Mouse (Mus musculus): ENCODE results near the gene Tmem92. TPM values are rescaled to one million over a fixed set of nuclear protein-coding genes. Genes with fewer than 3 reads are reported as not detected.

Tmem92 gene
- not detected for polyA plus RNA-seq (2014; fragmentation: Illumina TruSeq; extraction: RNeasy Lipid Tissue Mini Kit (QIAGEN cat#74804); ENCODE audit: low replicate concordance)

GRCm38 (mm10) chr11:94782603-94783002 lies at the start of gene Tmem92:
Tmem92 (minus strand) TSS chr11:94782703.

GRCm38 (mm10) chr11:94741732-94742272 lies 40.7 kb downstream of the Tmem92 start, which contains the start of gene Cdc34b:
Cdc34b (plus strand) TSS chr11:94741782.

Other genes with a start within 250 kb of the Tmem92 start
- gene Rsad1, start 233.4 kb downstream of the Tmem92 start, polyA plus RNA-seq (2014; fragmentation: Illumina TruSeq; extraction: RNeasy Lipid Tissue Mini Kit (QIAGEN cat#74804); ENCODE audit: low replicate concordance) = 7.1 TPM
- not detected for gene Chad, start 217.7 kb downstream of the Tmem92 start, polyA plus RNA-seq (2014; fragmentation: Illumina TruSeq; extraction: RNeasy Lipid Tissue Mini Kit (QIAGEN cat#74804); ENCODE audit: low replicate concordance)
- 34.1 TPM for gene Acsf2, start 180.8 kb downstream of the Tmem92 start, polyA plus RNA-seq (2014; fragmentation: Illumina TruSeq; extraction: RNeasy Lipid Tissue Mini Kit (QIAGEN cat#74804); ENCODE audit: low replicate concordance)
- 150 TPM for gene Lrrc59, start 152.9 kb downstream of the Tmem92 start, polyA plus RNA-seq (2014; fragmentation: Illumina TruSeq; extraction: RNeasy Lipid Tissue Mini Kit (QIAGEN cat#74804); ENCODE audit: low replicate concordance)
- gene Mrpl27, start 128.9 kb downstream of the Tmem92 start, polyA plus RNA-seq (2014; fragmentation: Illumina TruSeq; extraction: RNeasy Lipid Tissue Mini Kit (QIAGEN cat#74804); ENCODE audit: low replicate concordance) = 17.1 TPM
- gene Eme1, start 128.7 kb downstream of the Tmem92 start, polyA plus RNA-seq (2014; fragmentation: Illumina TruSeq; extraction: RNeasy Lipid Tissue Mini Kit (QIAGEN cat#74804); ENCODE audit: low replicate concordance) = not detected
- not detected for gene Xylt2, start 105.2 kb downstream of the Tmem92 start, polyA plus RNA-seq (2014; fragmentation: Illumina TruSeq; extraction: RNeasy Lipid Tissue Mini Kit (QIAGEN cat#74804); ENCODE audit: low replicate concordance)
- not detected for gene Gm11541, start 78.2 kb downstream of the Tmem92 start, polyA plus RNA-seq (2014; fragmentation: Illumina TruSeq; extraction: RNeasy Lipid Tissue Mini Kit (QIAGEN cat#74804); ENCODE audit: low replicate concordance)
- gene Cdc34b, start 40.9 kb downstream of the Tmem92 start, polyA plus RNA-seq (2014; fragmentation: Illumina TruSeq; extraction: RNeasy Lipid Tissue Mini Kit (QIAGEN cat#74804); ENCODE audit: low replicate concordance) = not detected
- 9.8 TPM for gene Col1a1, start 153.5 kb upstream of the Tmem92 start, polyA plus RNA-seq (2014; fragmentation: Illumina TruSeq; extraction: RNeasy Lipid Tissue Mini Kit (QIAGEN cat#74804); ENCODE audit: low replicate concordance)
- gene Hils1, start 184.9 kb upstream of the Tmem92 start, polyA plus RNA-seq (2014; fragmentation: Illumina TruSeq; extraction: RNeasy Lipid Tissue Mini Kit (QIAGEN cat#74804); ENCODE audit: low replicate concordance) = not detected
- gene Sgca, start 193.6 kb upstream of the Tmem92 start, polyA plus RNA-seq (2014; fragmentation: Illumina TruSeq; extraction: RNeasy Lipid Tissue Mini Kit (QIAGEN cat#74804); ENCODE audit: low replicate concordance) = not detected
- gene Ppp1r9b, start 208.3 kb upstream of the Tmem92 start, polyA plus RNA-seq (2014; fragmentation: Illumina TruSeq; extraction: RNeasy Lipid Tissue Mini Kit (QIAGEN cat#74804); ENCODE audit: low replicate concordance) = 6.8 TPM
- not detected for gene Samd14, start 227.2 kb upstream of the Tmem92 start, polyA plus RNA-seq (2014; fragmentation: Illumina TruSeq; extraction: RNeasy Lipid Tissue Mini Kit (QIAGEN cat#74804); ENCODE audit: low replicate concordance)